Mouse (Mus musculus) stomach, postnatal 0 days (tissue): ENCODE results near the gene Wdr47.

Experiments used
- CTCF ChIP-seq: IDR thresholded peaks from 2 replicates; pipeline ENCODE4 v1.5.1; 2016; ENCODE audit warnings: antibody characterized with exemption, low read depth, mild to moderate bottlenecking, moderate library complexity
- EP300 ChIP-seq: optimal IDR thresholded peaks from 2 replicates; pipeline ENCODE3; 2016; ENCODE audit warnings: antibody characterized with exemption

- no peak for TF ChIP-seq CTCF
- TF ChIP-seq EP300, result no peak
These were observed 22.8 kb upstream of the Wdr47 start for GRCm38 (mm10) chr3:108567990-108568877.
